Mouse (Mus musculus): ENCODE results near the gene Olfr1174-ps. TPM values are rescaled to one million over a fixed set of nuclear protein-coding genes. Genes with fewer than 3 reads are reported as not detected.

Olfr1174-ps gene
- not detected for polyA plus RNA-seq (2015; fragmentation: Illumina TruSeq; extraction: RNeasy Lipid Tissue Mini Kit (QIAGEN cat#74804); ENCODE audit: low read depth, low replicate concordance)

DNA sequence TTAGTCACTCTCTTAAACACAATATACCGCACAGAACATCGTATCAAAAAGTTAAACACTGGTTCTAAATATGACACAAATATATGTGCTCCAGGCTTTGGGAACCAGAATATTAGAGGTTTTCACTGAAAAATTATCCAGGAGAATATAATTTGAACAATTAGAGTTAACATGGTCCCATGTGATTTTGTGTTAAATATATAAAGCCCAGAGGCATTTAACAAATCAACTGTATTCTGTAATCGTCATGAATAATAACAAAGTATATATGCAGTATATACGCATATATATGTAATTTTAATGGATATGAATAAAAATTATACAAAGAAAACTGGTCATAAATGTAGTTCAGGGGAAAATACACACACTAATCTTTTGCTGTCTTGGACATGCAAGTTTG lies at the start of gene Olfr1174-ps:
TSS of gene Olfr1174-ps (minus strand) at position 101 of the 400 bp plus-strand sequence.

DNA sequence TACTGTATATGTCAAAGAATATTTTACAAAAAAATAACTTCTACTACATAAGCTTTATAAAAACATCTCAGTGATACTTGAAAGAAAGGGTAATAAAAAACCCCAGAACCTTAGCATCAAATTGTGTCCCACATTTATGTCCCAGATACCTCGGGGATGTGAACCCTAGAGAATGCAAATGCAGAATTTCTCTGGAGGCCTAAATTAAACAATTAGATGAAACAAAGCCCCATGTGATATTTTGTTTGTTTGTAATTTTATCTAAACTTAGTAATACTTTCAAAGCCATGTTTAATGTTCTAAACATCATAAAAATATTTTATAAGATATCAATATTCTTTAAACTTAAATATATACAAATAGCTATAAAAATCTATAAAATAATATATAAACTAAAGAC lies 31.5 kb upstream of the Olfr1174-ps start, which contains the start of gene Olfr1177-ps:
TSS of gene Olfr1177-ps (minus strand) at position 101 of the 400 bp plus-strand sequence.

DNA sequence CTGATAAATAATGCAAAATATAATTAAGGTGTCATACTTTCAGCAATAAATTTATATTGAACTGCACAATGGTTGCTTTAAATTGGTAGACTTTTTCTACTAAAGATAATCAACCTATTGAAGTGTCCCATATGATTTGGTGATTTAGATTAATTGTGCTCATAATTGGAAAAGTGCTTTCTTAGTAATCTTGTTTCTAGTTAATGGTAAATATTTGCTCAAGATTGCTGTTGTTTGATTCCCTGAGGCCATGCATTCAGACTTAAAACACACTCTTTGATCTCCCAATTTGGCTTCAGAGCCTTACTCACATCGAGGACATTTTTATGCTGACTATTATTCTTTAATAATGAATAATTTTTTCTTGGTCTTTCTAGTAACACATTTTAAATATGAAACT lies 21.5 kb upstream of the Olfr1174-ps start, which contains the start of gene Olfr1176:
TSS of gene Olfr1176 (plus strand) at position 301 of the 400 bp plus-strand sequence.

DNA sequence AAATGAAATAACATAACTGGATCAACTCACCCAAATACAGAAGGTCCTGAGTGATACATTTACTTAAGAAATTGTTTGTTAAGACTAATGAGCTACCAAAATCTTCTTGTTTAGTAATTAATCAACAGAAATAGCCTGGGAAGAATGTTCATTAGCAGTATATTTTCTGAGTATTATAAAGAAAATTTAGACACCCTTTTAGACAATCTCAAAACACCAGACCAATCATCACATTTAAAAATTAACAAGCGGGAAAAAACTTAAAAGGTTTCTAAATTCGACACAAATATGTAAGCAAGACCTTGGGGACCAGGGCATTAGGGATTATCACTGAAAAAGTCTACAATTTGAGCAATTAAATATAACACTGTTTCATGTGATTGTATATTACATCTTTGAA lies 12.2 kb upstream of the Olfr1174-ps start, which contains the start of gene Olfr1175-ps:
TSS of gene Olfr1175-ps (minus strand) at position 101 of the 400 bp plus-strand sequence.

DNA sequence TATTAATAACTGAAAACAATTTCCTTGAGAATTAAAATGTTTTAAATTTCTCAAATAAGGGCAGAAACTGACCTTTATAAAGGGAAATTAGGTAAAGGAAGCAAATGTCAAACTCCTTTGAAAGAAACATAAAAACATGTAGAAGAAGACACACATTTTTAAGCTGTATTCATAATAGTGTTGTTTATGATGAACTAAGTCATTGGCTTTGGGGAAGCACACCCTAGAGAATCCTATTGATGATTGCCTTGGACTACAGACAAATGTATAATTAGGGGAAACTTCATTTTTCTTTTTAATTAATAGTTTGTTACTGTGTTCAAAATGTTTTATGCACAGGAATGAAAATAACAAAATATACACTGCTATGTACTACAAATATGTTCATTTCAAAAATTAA lies 35.2 kb downstream of the Olfr1174-ps start, which contains the start of gene Olfr1173:
TSS of gene Olfr1173 (minus strand) at position 101 of the 400 bp plus-strand sequence.

Other genes with a start within 250 kb of the Olfr1174-ps start
- not detected for gene Olfr1163, start 243.3 kb downstream of the Olfr1174-ps start, polyA plus RNA-seq (2015; fragmentation: Illumina TruSeq; extraction: RNeasy Lipid Tissue Mini Kit (QIAGEN cat#74804); ENCODE audit: low read depth, low replicate concordance)
- gene Olfr1164, start 221.2 kb downstream of the Olfr1174-ps start, polyA plus RNA-seq (2015; fragmentation: Illumina TruSeq; extraction: RNeasy Lipid Tissue Mini Kit (QIAGEN cat#74804); ENCODE audit: low read depth, low replicate concordance) = not detected
- gene Olfr1166, start 186.9 kb downstream of the Olfr1174-ps start, polyA plus RNA-seq (2015; fragmentation: Illumina TruSeq; extraction: RNeasy Lipid Tissue Mini Kit (QIAGEN cat#74804); ENCODE audit: low read depth, low replicate concordance) = not detected
- gene Olfr1167, start 159.9 kb downstream of the Olfr1174-ps start, polyA plus RNA-seq (2015; fragmentation: Illumina TruSeq; extraction: RNeasy Lipid Tissue Mini Kit (QIAGEN cat#74804); ENCODE audit: low read depth, low replicate concordance) = not detected
- not detected for gene Olfr1168, start 133.3 kb downstream of the Olfr1174-ps start, polyA plus RNA-seq (2015; fragmentation: Illumina TruSeq; extraction: RNeasy Lipid Tissue Mini Kit (QIAGEN cat#74804); ENCODE audit: low read depth, low replicate concordance)
- gene Olfr1170, start 86.8 kb downstream of the Olfr1174-ps start, polyA plus RNA-seq (2015; fragmentation: Illumina TruSeq; extraction: RNeasy Lipid Tissue Mini Kit (QIAGEN cat#74804); ENCODE audit: low read depth, low replicate concordance) = not detected
- not detected for gene Olfr1173, start 35.3 kb downstream of the Olfr1174-ps start, polyA plus RNA-seq (2015; fragmentation: Illumina TruSeq; extraction: RNeasy Lipid Tissue Mini Kit (QIAGEN cat#74804); ENCODE audit: low read depth, low replicate concordance)
- not detected for gene Olfr1175-ps, start 12.1 kb upstream of the Olfr1174-ps start, polyA plus RNA-seq (2015; fragmentation: Illumina TruSeq; extraction: RNeasy Lipid Tissue Mini Kit (QIAGEN cat#74804); ENCODE audit: low read depth, low replicate concordance)
- gene Olfr1176, start 21.6 kb upstream of the Olfr1174-ps start, polyA plus RNA-seq (2015; fragmentation: Illumina TruSeq; extraction: RNeasy Lipid Tissue Mini Kit (QIAGEN cat#74804); ENCODE audit: low read depth, low replicate concordance) = not detected
- not detected for gene Olfr1177-ps, start 31.4 kb upstream of the Olfr1174-ps start, polyA plus RNA-seq (2015; fragmentation: Illumina TruSeq; extraction: RNeasy Lipid Tissue Mini Kit (QIAGEN cat#74804); ENCODE audit: low read depth, low replicate concordance)
- not detected for gene Olfr1178, start 71.9 kb upstream of the Olfr1174-ps start, polyA plus RNA-seq (2015; fragmentation: Illumina TruSeq; extraction: RNeasy Lipid Tissue Mini Kit (QIAGEN cat#74804); ENCODE audit: low read depth, low replicate concordance)
- gene Olfr1179, start 91.3 kb upstream of the Olfr1174-ps start, polyA plus RNA-seq (2015; fragmentation: Illumina TruSeq; extraction: RNeasy Lipid Tissue Mini Kit (QIAGEN cat#74804); ENCODE audit: low read depth, low replicate concordance) = not detected
- not detected for gene Olfr1180, start 104.0 kb upstream of the Olfr1174-ps start, polyA plus RNA-seq (2015; fragmentation: Illumina TruSeq; extraction: RNeasy Lipid Tissue Mini Kit (QIAGEN cat#74804); ENCODE audit: low read depth, low replicate concordance)
- gene Olfr1181, start 111.0 kb upstream of the Olfr1174-ps start, polyA plus RNA-seq (2015; fragmentation: Illumina TruSeq; extraction: RNeasy Lipid Tissue Mini Kit (QIAGEN cat#74804); ENCODE audit: low read depth, low replicate concordance) = not detected
- not detected for gene Gm13757, start 134.0 kb upstream of the Olfr1174-ps start, polyA plus RNA-seq (2015; fragmentation: Illumina TruSeq; extraction: RNeasy Lipid Tissue Mini Kit (QIAGEN cat#74804); ENCODE audit: low read depth, low replicate concordance)
- gene Olfr1183, start 139.7 kb upstream of the Olfr1174-ps start, polyA plus RNA-seq (2015; fragmentation: Illumina TruSeq; extraction: RNeasy Lipid Tissue Mini Kit (QIAGEN cat#74804); ENCODE audit: low read depth, low replicate concordance) = not detected
- not detected for gene Olfr1184, start 168.5 kb upstream of the Olfr1174-ps start, polyA plus RNA-seq (2015; fragmentation: Illumina TruSeq; extraction: RNeasy Lipid Tissue Mini Kit (QIAGEN cat#74804); ENCODE audit: low read depth, low replicate concordance)
- not detected for gene Olfr1185-ps1, start 178.2 kb upstream of the Olfr1174-ps start, polyA plus RNA-seq (2015; fragmentation: Illumina TruSeq; extraction: RNeasy Lipid Tissue Mini Kit (QIAGEN cat#74804); ENCODE audit: low read depth, low replicate concordance)
- gene Olfr1186, start 203.4 kb upstream of the Olfr1174-ps start, polyA plus RNA-seq (2015; fragmentation: Illumina TruSeq; extraction: RNeasy Lipid Tissue Mini Kit (QIAGEN cat#74804); ENCODE audit: low read depth, low replicate concordance) = not detected
- not detected for gene Olfr1188, start 241.8 kb upstream of the Olfr1174-ps start, polyA plus RNA-seq (2015; fragmentation: Illumina TruSeq; extraction: RNeasy Lipid Tissue Mini Kit (QIAGEN cat#74804); ENCODE audit: low read depth, low replicate concordance)